Mouse (Mus musculus): ENCODE measurements around the gene Sorcs2. TPM values are rescaled to one million over a fixed set of nuclear protein-coding genes. Genes with fewer than 3 reads are reported as not detected.

Gene Sorcs2
- polyA plus RNA-seq, 1 experiment from 2014 or later, result 3.1 TPM

DNA sequence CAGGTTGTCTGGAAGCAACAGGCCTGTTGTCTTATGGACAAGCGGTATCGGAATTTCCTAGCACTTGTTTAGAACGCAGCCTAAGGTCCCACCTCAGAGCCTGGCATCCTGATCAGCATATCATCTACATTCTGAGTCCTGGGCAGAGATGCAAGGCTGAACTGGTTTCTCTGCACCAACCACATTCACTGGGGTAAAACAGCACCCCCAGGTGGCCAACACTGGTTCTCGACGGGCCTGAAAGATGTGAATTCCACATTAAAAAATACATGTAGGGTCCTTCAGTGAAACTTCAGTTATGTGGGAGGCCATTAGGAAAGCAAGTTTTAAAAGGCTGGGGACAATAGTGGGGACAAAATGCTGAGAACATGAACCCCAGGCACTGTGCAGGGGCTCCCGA lies 174.2 kb downstream of the Sorcs2 start:
- Histone ChIP-seq H3K4me2 (replicated peaks; ENCODE audit: low read depth) (no peak overlapping the region), H3K36me3 (ENCODE audit: control insufficient read depth, insufficient read depth, low read length) (no peaks in the 10 kb centered on the region), H3K27me3 (ENCODE audit: control insufficient read depth, insufficient read depth, low read length) (no peaks in the 10 kb centered on the region), H3K4me1 (replicated peaks; ENCODE audit: control insufficient read depth, insufficient read depth) (no peaks in the 10 kb centered on the region; the same call in 1 of the 2 replicates), H3K9ac (ENCODE audit: low read length) (no peak overlapping the region), H3K9me3 (ENCODE audit: control insufficient read depth, low read length) (no peaks in the 10 kb centered on the region), H3K27ac (replicated peaks) (no peak overlapping the region), H3K4me3 (ENCODE audit: low read depth, low read length) (no peak overlapping the region)
- no peak for TF ChIP-seq EP300 (optimal IDR thresholded peaks at IDR 0.05)
- peak; percentile 82 for TF ChIP-seq CTCF (IDR thresholded peaks at IDR 0.05; ENCODE audit: low read depth)
- no peak for ATAC-seq (ENCODE audit: low FRiP score, low TSS enrichment)
- WGBS, result 69% methylated on average over 6 of the region's 6 CpGs
- peak; percentile 63 for DNase-seq (ENCODE audit: low spot score)

DNA sequence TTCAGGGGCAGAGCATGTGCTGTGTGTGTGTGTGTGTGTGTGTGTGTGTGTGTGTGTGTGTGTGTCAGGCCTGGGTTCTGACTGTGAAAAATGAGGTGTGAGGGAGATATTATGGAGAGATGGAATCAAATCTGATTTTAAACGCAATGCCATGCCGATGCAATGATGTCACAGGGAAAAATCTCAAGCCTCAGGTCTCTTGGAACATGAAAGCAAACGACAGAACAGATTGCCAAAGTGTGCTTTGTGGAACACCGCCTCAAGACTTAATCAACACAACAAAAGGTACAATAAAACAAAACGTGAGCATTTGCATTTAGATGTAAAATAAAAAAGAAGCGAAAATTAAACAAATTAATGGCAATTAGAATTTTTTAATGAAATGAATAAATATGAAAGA lies 177.3 kb downstream of the Sorcs2 start:
- no peaks in the 10 kb centered on the region for H3K36me3 ChIP-seq (ENCODE audit: control insufficient read depth, insufficient read depth, low read length)
- H3K27me3 ChIP-seq (ENCODE audit: control insufficient read depth, insufficient read depth, low read length), result no peaks in the 10 kb centered on the region
- 58% methylated on average over 6 of the region's 6 CpGs for whole genome bisulfite sequencing
- TF ChIP-seq EP300 (optimal IDR thresholded peaks at IDR 0.05) (no peak), CTCF (IDR thresholded peaks at IDR 0.05; ENCODE audit: low read depth) (no peak)
- no peak overlapping the region for H3K9ac ChIP-seq (ENCODE audit: low read length)
- H3K4me3 ChIP-seq (ENCODE audit: low read depth, low read length), result no peak overlapping the region
- no peaks in the 10 kb centered on the region for H3K9me3 ChIP-seq (ENCODE audit: control insufficient read depth, low read length)
- no peak overlapping the region for H3K4me2 ChIP-seq (replicated peaks; ENCODE audit: low read depth)
- DNase-seq (ENCODE audit: low spot score), result no peak
- ATAC-seq (ENCODE audit: low FRiP score, low TSS enrichment), result no peak
- H3K27ac ChIP-seq (replicated peaks), result no peak overlapping the region
- H3K4me1 ChIP-seq (replicated peaks; ENCODE audit: control insufficient read depth, insufficient read depth), result no peaks in the 10 kb centered on the region; the same call in 1 of the 2 replicates

- no peaks in the 10 kb centered on the region for H3K27me3 ChIP-seq (ENCODE audit: control insufficient read depth, insufficient read depth, low read length)
- H3K36me3 ChIP-seq (ENCODE audit: control insufficient read depth, insufficient read depth, low read length), result no peaks in the 10 kb centered on the region
- no peak overlapping the region for H3K4me2 ChIP-seq (replicated peaks; ENCODE audit: low read depth)
- no peak overlapping the region for H3K9ac ChIP-seq (ENCODE audit: low read length)
- ATAC-seq (ENCODE audit: low FRiP score, low TSS enrichment), result no peak
- no peaks in the 10 kb centered on the region; the same call in 1 of the 2 replicates for H3K4me1 ChIP-seq (replicated peaks; ENCODE audit: control insufficient read depth, insufficient read depth)
- DNase-seq (ENCODE audit: low spot score), result no peak
- 85% methylated on average over 4 of the region's 4 CpGs for WGBS
- H3K9me3 ChIP-seq (ENCODE audit: control insufficient read depth, low read length), result no peaks in the 10 kb centered on the region
- no peak overlapping the region for H3K27ac ChIP-seq (replicated peaks)
- H3K4me3 ChIP-seq (ENCODE audit: low read depth, low read length), result no peak overlapping the region
- TF ChIP-seq EP300 (optimal IDR thresholded peaks at IDR 0.05) (no peak), CTCF (IDR thresholded peaks at IDR 0.05; ENCODE audit: low read depth) (no peak)
Observed at GRCm38 (mm10) chr5:36220105-36220504, 177.8 kb downstream of the Sorcs2 start.

DNA sequence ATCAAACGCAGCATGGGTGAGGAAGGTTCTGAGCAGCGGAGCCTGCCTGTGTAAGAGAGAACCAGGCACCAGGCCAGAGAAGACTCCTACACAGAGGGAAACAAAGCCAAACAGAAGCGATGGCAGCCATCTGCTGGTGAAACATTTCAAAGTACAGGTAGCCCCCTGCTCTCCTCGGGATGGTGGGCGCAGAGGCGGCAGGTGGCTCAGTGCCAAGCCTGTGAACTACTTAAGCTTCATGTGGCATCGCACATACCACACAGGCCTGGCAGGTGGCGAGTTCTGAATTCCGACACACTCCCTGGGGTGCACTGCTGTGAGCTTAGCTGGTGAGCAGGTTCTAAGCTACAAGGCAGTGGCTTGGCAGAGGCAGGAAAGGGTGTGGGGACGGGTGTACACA lies 184.6 kb downstream of the Sorcs2 start:
- Histone ChIP-seq H3K27me3 (ENCODE audit: control insufficient read depth, insufficient read depth, low read length) (no peaks in the 10 kb centered on the region), H3K9me3 (ENCODE audit: control insufficient read depth, low read length) (no peaks in the 10 kb centered on the region), H3K27ac (replicated peaks) (no peak overlapping the region), H3K36me3 (ENCODE audit: control insufficient read depth, insufficient read depth, low read length) (no peaks in the 10 kb centered on the region), H3K9ac (ENCODE audit: low read length) (no peak overlapping the region), H3K4me2 (replicated peaks; ENCODE audit: low read depth) (no peak overlapping the region), H3K4me3 (ENCODE audit: low read depth, low read length) (no peak overlapping the region), H3K4me1 (replicated peaks; ENCODE audit: control insufficient read depth, insufficient read depth) (no peaks in the 10 kb centered on the region)
- TF ChIP-seq EP300 (optimal IDR thresholded peaks at IDR 0.05), result no peak
- 0 out of 2 replicates have a peak, but pooled peaks have one; percentile 6 for TF ChIP-seq CTCF (IDR thresholded peaks at IDR 0.05; ENCODE audit: low read depth)
- WGBS, result 73% methylated on average over 10 of the region's 10 CpGs
- no peak for DNase-seq (ENCODE audit: low spot score)
- no peak for ATAC-seq (ENCODE audit: low FRiP score, low TSS enrichment)

- Histone ChIP-seq H3K36me3 (ENCODE audit: control insufficient read depth, insufficient read depth, low read length) (no peaks in the 10 kb centered on the region), H3K27ac (replicated peaks) (no peak overlapping the region), H3K9ac (ENCODE audit: low read length) (no peak overlapping the region), H3K27me3 (ENCODE audit: control insufficient read depth, insufficient read depth, low read length) (no peaks in the 10 kb centered on the region), H3K4me2 (replicated peaks; ENCODE audit: low read depth) (no peak overlapping the region), H3K4me3 (ENCODE audit: low read depth, low read length) (no peak overlapping the region), H3K9me3 (ENCODE audit: control insufficient read depth, low read length) (no peaks in the 10 kb centered on the region), H3K4me1 (replicated peaks; ENCODE audit: control insufficient read depth, insufficient read depth) (no peaks in the 10 kb centered on the region)
- 58% methylated on average over 3 of the region's 3 CpGs for WGBS
- ATAC-seq (ENCODE audit: low FRiP score, low TSS enrichment), result peak; percentile 43
- DNase-seq (ENCODE audit: low spot score), result peak; percentile 56
- TF ChIP-seq EP300 (optimal IDR thresholded peaks at IDR 0.05), result no peak
- no peak for TF ChIP-seq CTCF (IDR thresholded peaks at IDR 0.05; ENCODE audit: low read depth)
Observed at GRCm38 (mm10) chr5:36208803-36209202, 189.1 kb downstream of the Sorcs2 start.

GRCm38 (mm10) chr5:36205397-36205796 lies 192.5 kb downstream of the Sorcs2 start:
- TF ChIP-seq EP300 (optimal IDR thresholded peaks at IDR 0.05) (no peak), CTCF (IDR thresholded peaks at IDR 0.05; ENCODE audit: low read depth) (no peak)
- Histone ChIP-seq H3K4me3 (ENCODE audit: low read depth, low read length) (peak overlapping the region; percentile 10), H3K4me1 (replicated peaks; ENCODE audit: control insufficient read depth, insufficient read depth) (0 out of 2 replicates have a peak, but pooled peaks cover 2% of the 10 kb centered on the region), H3K36me3 (ENCODE audit: control insufficient read depth, insufficient read depth, low read length) (no peaks in the 10 kb centered on the region), H3K27me3 (ENCODE audit: control insufficient read depth, insufficient read depth, low read length) (no peaks in the 10 kb centered on the region), H3K9me3 (ENCODE audit: control insufficient read depth, low read length) (no peaks in the 10 kb centered on the region), H3K27ac (replicated peaks) (0 out of 2 replicates have a peak overlapping the region, but pooled peaks have one; percentile 13), H3K4me2 (replicated peaks; ENCODE audit: low read depth) (peak overlapping the region; percentile 32), H3K9ac (ENCODE audit: low read length) (peak overlapping the region; percentile 8; the same call in 1 of the 2 replicates)
- ATAC-seq (ENCODE audit: low FRiP score, low TSS enrichment) (no peak), DNase-seq (ENCODE audit: low spot score) (no peak)
- WGBS, result 60% methylated on average over 11 of the region's 11 CpGs

All from stomach, postnatal 0 days (tissue).